Mouse (Mus musculus) liver, adult 2 months (tissue): ENCODE data around the gene Defb21. TPM values are rescaled to one million over a fixed set of nuclear protein-coding genes. Genes with fewer than 3 reads are reported as not detected.
A peak's percentile ranks its signal among the peaks of the same experiment; 100 is the strongest.

ENCODE experiments used
- DNase-seq: peaks from one replicate; pipeline ENCODE4 v3.0.0-alpha.2; 2011; ENCODE audit warnings: low read depth, low spot score; ENCODE audit errors: extremely low read depth
- H3K27ac ChIP-seq: fragments of 200-500 bp; replicated peaks from 2 replicates; pipeline ENCODE4 v1.5.1; 2012; ENCODE audit warnings: low read depth, mild to moderate bottlenecking, control low read depth, inconsistent platforms, low read length; ENCODE audit not compliant: insufficient read depth
- H3K27me3 ChIP-seq: fragments of 200-500 bp; 2 replicates; pipeline ENCODE4 v1.6.1; 2012; ENCODE audit warnings: mild to moderate bottlenecking, moderate library complexity, low read length, inconsistent platforms; ENCODE audit not compliant: control insufficient read depth, insufficient read depth
- H3K36me3 ChIP-seq: fragments of 200-500 bp; 2 replicates; pipeline ENCODE4 v1.6.1; 2012; ENCODE audit warnings: low read length, inconsistent platforms; ENCODE audit not compliant: control insufficient read depth, insufficient read depth
- H3K4me1 ChIP-seq: fragments of 200-500 bp; 2 replicates; pipeline ENCODE4 v1.6.1; 2011; ENCODE audit warnings: low read length; ENCODE audit not compliant: control insufficient read depth, insufficient read depth
- H3K4me3 ChIP-seq: fragments of 200-500 bp; 2 replicates; pipeline ENCODE4 v1.5.1; 2011; ENCODE audit warnings: low read depth, mild to moderate bottlenecking, control low read depth, low read length, moderate library complexity; ENCODE audit not compliant: insufficient read depth
- H3K79me2 ChIP-seq: fragments of 200-500 bp; 2 replicates; pipeline ENCODE4 v1.6.1; 2012; ENCODE audit warnings: inconsistent platforms, mild to moderate bottlenecking, low read length, moderate library complexity; ENCODE audit not compliant: control insufficient read depth, insufficient read depth
- H3K9ac ChIP-seq: fragments of 200-500 bp; 2 replicates; pipeline ENCODE4 v1.6.1; 2012; ENCODE audit warnings: low read depth, mild to moderate bottlenecking, control low read depth, inconsistent platforms, low read length
- CTCF ChIP-seq: fragments of 200-500 bp; IDR thresholded peaks from 2 replicates; pipeline ENCODE4 v1.5.1; 2011; ENCODE audit warnings: low read depth, low read length, control low read depth
- POLR2A ChIP-seq: fragments of 200-500 bp; IDR thresholded peaks from 2 replicates; pipeline ENCODE4 v1.6.1; 2011; ENCODE audit warnings: low read length, control low read depth; ENCODE audit not compliant: insufficient read depth; ENCODE audit errors: extremely low read depth
- WGBS: fragments of 180-500 bp; shearing (Covaris S2); methylation state at CpG from one replicate; pipeline ENCODE4 v1.1.7; 2018; 5-methylcytosine and 5-hydroxymethylcytosine counted together
- polyA plus RNA-seq: library from polyadenylated mRNA; depleted of rRNA; stranded (reverse); fragments of >200 nt; gene quantifications from 2 replicates; pipeline ENCODE4 v1.2.3, GENCODE M21; 2012
- total RNA-seq: library from RNA; depleted of rRNA; stranded (reverse); fragments of >200 nt; gene quantifications from 2 replicates; pipeline ENCODE4 v1.2.3, GENCODE M21; 2014

Gene Defb21
- total and polyA plus RNA-seq, 2 experiments: not detected

DNA sequence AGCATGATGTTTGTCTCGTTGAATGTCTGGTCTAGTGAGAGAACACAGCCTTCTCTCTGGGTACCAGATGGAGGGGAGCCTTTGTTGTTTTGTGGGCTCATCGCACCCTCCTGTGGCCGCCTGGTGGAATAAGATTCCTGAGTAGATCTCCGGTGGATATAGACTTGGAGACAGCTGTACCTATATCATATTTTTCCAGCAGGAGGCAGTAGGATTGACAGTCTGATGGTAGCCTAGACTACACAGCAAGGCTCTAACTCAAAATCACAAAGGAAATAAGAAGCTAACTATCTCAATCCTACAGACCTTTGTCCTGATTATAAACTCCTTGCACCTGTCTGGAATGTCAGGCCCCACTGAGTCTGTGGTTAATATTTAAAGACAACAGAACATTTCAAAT, 27.9 kb upstream of the Defb21 start:
- 28% methylated on average over 4 of the region's 4 CpGs for WGBS

DNA sequence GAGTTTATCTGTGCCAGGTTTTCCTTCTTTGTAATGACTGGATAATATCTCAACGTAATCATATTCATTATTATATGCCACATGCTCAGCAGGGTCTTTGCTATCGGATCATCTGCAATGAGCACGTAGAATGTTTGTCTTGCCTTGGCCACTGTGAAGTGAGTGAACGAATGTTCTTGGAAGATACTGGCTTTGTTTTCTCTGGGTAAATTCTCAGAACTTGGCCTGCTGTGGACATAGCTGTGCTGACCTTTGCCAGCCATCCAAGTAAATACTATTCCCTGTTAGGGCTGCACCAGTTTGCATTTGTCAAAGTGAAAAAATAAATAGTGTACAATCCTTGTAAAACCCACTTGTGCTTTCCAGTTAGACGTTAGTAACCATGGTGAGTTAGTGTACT, 24.4 kb upstream of the Defb21 start:
- Histone ChIP-seq H3K27ac (peak overlapping the region; percentile 46), H3K9ac (no peak overlapping the region), H3K27me3 (no peaks in the 10 kb centered on the region), H3K4me1 (peaks cover 12% of the 10 kb centered on the region; the same call in 1 of the 2 replicates), H3K36me3 (no peaks in the 10 kb centered on the region), H3K79me2 (no peaks in the 10 kb centered on the region), H3K4me3 (no peak overlapping the region)
- WGBS: 26% methylated on average over 5 of the region's 5 CpGs
- DNase-seq: peak; percentile 15
- no peak for TF ChIP-seq POLR2A
- no peak for TF ChIP-seq CTCF

More for the DNA sequence above, 27.9 kb upstream of the Defb21 start:
- peak; percentile 39 for TF ChIP-seq CTCF
- no peak for TF ChIP-seq POLR2A
- Histone ChIP-seq H3K27me3 (no peaks in the 10 kb centered on the region), H3K36me3 (no peaks in the 10 kb centered on the region), H3K4me3 (no peak overlapping the region), H3K4me1 (peaks cover 12% of the 10 kb centered on the region; the same call in 1 of the 2 replicates), H3K79me2 (no peaks in the 10 kb centered on the region), H3K9ac (no peak overlapping the region), H3K27ac (no peak overlapping the region)
- no peak for DNase-seq

DNA sequence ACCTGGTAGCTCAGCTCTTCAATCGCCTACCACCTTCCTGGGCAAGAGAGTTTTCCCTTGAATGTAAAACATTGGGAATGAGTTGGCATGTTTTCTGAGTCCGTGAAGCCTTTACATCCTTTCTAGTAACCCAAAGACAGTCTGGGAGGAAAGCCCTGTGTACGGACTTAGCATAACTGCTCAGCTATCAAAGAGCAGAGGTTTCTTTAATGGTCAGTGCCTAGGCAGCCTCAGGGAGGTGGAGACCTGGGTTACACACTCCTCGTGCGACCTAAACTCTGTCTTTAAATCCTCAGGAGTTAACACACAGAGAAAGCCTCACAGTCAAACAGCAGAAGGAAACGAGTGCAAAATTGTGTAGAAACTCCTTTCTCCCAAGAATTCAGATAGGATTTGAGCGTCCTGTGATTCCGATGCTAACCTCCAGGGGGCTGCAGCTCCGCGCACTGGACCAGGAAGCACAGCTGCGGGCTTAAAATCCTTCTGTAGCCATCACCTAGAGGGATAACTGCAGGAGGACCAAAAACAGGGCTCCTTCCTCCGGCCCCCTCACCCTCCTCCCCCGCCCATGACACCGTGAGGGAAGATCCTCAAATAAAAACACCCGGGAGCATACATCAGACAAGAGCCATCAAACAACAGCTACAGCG, 18.6 kb upstream of the Defb21 start:
- H3K9ac ChIP-seq: no peak overlapping the region
- H3K4me1 ChIP-seq: no peaks in the 10 kb centered on the region
- H3K36me3 ChIP-seq: no peaks in the 10 kb centered on the region
- 15% methylated on average over 16 of the region's 16 CpGs for WGBS
- no peaks in the 10 kb centered on the region for H3K79me2 ChIP-seq
- peak; percentile 87 for TF ChIP-seq CTCF
- no peak for TF ChIP-seq POLR2A
- DNase-seq: peak; percentile 7
- no peak overlapping the region for H3K4me3 ChIP-seq
- no peaks in the 10 kb centered on the region for H3K27me3 ChIP-seq
- H3K27ac ChIP-seq: no peak overlapping the region

DNA sequence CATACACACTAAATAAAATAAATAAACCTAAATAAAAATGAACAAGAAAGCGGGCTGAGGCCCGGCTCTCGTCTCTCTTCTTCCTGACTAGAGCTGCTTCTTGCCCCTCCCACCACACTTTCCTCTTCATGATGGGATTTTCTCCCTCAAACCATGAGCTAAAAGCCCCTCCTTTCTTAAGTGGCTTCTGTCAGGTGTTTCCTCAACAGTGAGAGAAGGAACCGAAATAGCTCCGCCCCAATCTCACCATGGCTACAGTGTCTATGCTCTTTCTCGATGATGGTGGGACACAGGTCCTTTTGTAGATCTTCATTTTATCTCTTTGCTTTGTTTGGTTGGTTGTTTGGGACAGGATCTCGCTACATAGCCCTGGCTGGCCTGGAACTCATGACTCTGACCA, 15.9 kb upstream of the Defb21 start:
- Histone ChIP-seq H3K4me3 (no peak overlapping the region), H3K4me1 (no peaks in the 10 kb centered on the region)
- 90% methylated on average over 7 of the region's 7 CpGs for WGBS

GRCm38 (mm10) chr2:152569038-152569437, 3.5 kb upstream of the Defb21 start, which contains the start of gene Gm17416:
Gene Gm17416 (plus strand): TSS chr2:152569338.
- TF ChIP-seq POLR2A (no peak), CTCF (no peak)
- H3K4me3 ChIP-seq: no peak within 1 kb of the TSS
- no peak within 1 kb of the TSS for H3K9ac ChIP-seq
- no peaks in the 10 kb centered on the region for H3K4me1 ChIP-seq
- no peaks in the 10 kb centered on the region for H3K36me3 ChIP-seq
- H3K27me3 ChIP-seq: no peaks in the 10 kb centered on the region
- WGBS: 89% methylated on average over 5 of the region's 5 CpGs
- no peaks in the 10 kb centered on the region for H3K79me2 ChIP-seq
- no peak within 1 kb of the TSS for H3K27ac ChIP-seq
- DNase-seq: no peak

More for the DNA sequence above, 15.9 kb upstream of the Defb21 start:
- H3K9ac ChIP-seq: no peak overlapping the region
- DNase-seq: no peak
- H3K27me3 ChIP-seq: no peaks in the 10 kb centered on the region
- no peaks in the 10 kb centered on the region for H3K79me2 ChIP-seq
- no peaks in the 10 kb centered on the region for H3K36me3 ChIP-seq
- TF ChIP-seq POLR2A: no peak
- TF ChIP-seq CTCF: no peak
- no peak overlapping the region for H3K27ac ChIP-seq

- Histone ChIP-seq H3K4me3 (no peak overlapping the region), H3K4me1 (no peaks in the 10 kb centered on the region), H3K27me3 (no peaks in the 10 kb centered on the region), H3K9ac (no peak overlapping the region), H3K27ac (no peak overlapping the region), H3K36me3 (no peaks in the 10 kb centered on the region), H3K79me2 (no peaks in the 10 kb centered on the region)
- TF ChIP-seq POLR2A: no peak
- TF ChIP-seq CTCF: no peak
- no peak for DNase-seq
- WGBS: 77% methylated on average over 4 of the region's 4 CpGs
Observed at GRCm38 (mm10) chr2:152569881-152570280, 2.7 kb upstream of the Defb21 start.
